Mouse (Mus musculus) liver, embryonic 16.5 days (tissue): ENCODE measurements around the gene Rsc1a1. TPM values are rescaled to one million over a fixed set of nuclear protein-coding genes. Genes with fewer than 3 reads are reported as not detected.
A peak's percentile ranks its signal among the peaks of the same experiment; 100 is the strongest.

Source experiments
- ATAC-seq: fragments of 200-750 bp; cut with Nextera tagmentation; 2 replicates; pipeline ENCODE4 v1.8.0; 2017; ENCODE audit warnings: low read depth, mild to moderate bottlenecking, moderate number of reproducible peaks, moderate library complexity
- H3K27ac ChIP-seq: fragments of 300-500 bp; sonication (generic); 2 replicates; pipeline ENCODE4 v1.5.1; 2014; ENCODE audit warnings: mild to moderate bottlenecking, low read length
- H3K27me3 ChIP-seq: fragments of 300-500 bp; sonication (generic); 2 replicates; pipeline ENCODE4 v1.6.1; 2014; ENCODE audit warnings: low read depth, low read length, mixed read lengths; ENCODE audit not compliant: control insufficient read depth, insufficient read depth
- H3K36me3 ChIP-seq: fragments of 300-500 bp; sonication (generic); 2 replicates; pipeline ENCODE4 v1.6.1; 2014; ENCODE audit warnings: mild to moderate bottlenecking; ENCODE audit not compliant: control insufficient read depth, insufficient read depth
- H3K4me1 ChIP-seq: fragments of 300-500 bp; sonication (generic); 2 replicates; pipeline ENCODE4 v1.6.1; 2014; ENCODE audit warnings: low read depth, low read length, mixed read lengths; ENCODE audit not compliant: control insufficient read depth
- H3K4me2 ChIP-seq: fragments of 300-500 bp; sonication (generic); 2 replicates; pipeline ENCODE4 v1.6.1; 2014; ENCODE audit warnings: low read depth, low read length, mixed read lengths
- H3K4me3 ChIP-seq: fragments of 300-500 bp; sonication (generic); 2 replicates; pipeline ENCODE4 v1.5.1; 2014; ENCODE audit warnings: low read depth, mild to moderate bottlenecking, low read length
- H3K9ac ChIP-seq: fragments of 300-500 bp; sonication (generic); 2 replicates; pipeline ENCODE4 v1.6.1; 2014; ENCODE audit warnings: low read depth, low read length
- H3K9me3 ChIP-seq: fragments of 300-500 bp; sonication (generic); replicated peaks from 2 replicates; pipeline ENCODE4 v1.6.1; 2016; ENCODE audit warnings: low read length; ENCODE audit not compliant: control insufficient read depth
- whole genome bisulfite sequencing: fragments of 180-500 bp; shearing (Covaris S2); extraction: QIAGEN DNeasy Blood & Tissue Kit; methylation state at CpG from one replicate; pipeline ENCODE4 v1.1.7; 2014; ENCODE audit not compliant: insufficient replicate concordance; 5-methylcytosine and 5-hydroxymethylcytosine counted together
- polyA plus RNA-seq: library from polyadenylated mRNA; unstranded; fragments of >200 nt; fragmentation: Nextera tagmentation; extraction: Ambion mirVana; gene quantifications from 2 replicates; pipeline ENCODE4 v1.2.1, GENCODE M21; 2015

Rsc1a1 gene
- polyA plus RNA-seq, 1 experiment from 2014 or later = not detected

DNA sequence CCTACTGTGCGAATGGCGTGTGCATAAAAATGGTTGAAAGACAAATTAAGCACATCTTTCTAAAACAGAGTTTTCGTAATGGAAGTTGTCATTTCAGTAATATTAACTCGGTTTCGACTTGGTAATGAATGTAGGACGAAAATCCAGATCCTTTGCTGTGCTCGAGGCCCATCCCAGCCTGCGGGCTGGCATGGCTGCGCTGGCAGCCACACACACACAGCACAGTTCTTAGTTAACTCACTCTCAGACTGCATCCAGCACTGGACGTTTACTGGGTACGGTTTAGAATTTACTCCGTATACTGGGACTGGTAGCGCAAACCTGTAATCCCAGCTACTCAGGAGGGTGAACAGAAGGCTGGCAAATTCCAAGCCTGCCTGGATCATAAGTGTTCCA lies 38.3 kb upstream of the Rsc1a1 start:
- Histone ChIP-seq H3K27ac (peak overlapping the region; percentile 65), H3K9me3 (no peaks in the 10 kb centered on the region), H3K4me3 (peak overlapping the region; percentile 96), H3K36me3 (peaks cover 11% of the 10 kb centered on the region), H3K4me1 (peaks cover 47% of the 10 kb centered on the region), H3K4me2 (peak overlapping the region; percentile 85), H3K27me3 (no peaks in the 10 kb centered on the region), H3K9ac (peak overlapping the region; percentile 62)
- WGBS = 11% methylated on average over 13 of the region's 13 CpGs
- ATAC-seq = peak; percentile 19; the same call in 1 of the 2 replicates

DNA sequence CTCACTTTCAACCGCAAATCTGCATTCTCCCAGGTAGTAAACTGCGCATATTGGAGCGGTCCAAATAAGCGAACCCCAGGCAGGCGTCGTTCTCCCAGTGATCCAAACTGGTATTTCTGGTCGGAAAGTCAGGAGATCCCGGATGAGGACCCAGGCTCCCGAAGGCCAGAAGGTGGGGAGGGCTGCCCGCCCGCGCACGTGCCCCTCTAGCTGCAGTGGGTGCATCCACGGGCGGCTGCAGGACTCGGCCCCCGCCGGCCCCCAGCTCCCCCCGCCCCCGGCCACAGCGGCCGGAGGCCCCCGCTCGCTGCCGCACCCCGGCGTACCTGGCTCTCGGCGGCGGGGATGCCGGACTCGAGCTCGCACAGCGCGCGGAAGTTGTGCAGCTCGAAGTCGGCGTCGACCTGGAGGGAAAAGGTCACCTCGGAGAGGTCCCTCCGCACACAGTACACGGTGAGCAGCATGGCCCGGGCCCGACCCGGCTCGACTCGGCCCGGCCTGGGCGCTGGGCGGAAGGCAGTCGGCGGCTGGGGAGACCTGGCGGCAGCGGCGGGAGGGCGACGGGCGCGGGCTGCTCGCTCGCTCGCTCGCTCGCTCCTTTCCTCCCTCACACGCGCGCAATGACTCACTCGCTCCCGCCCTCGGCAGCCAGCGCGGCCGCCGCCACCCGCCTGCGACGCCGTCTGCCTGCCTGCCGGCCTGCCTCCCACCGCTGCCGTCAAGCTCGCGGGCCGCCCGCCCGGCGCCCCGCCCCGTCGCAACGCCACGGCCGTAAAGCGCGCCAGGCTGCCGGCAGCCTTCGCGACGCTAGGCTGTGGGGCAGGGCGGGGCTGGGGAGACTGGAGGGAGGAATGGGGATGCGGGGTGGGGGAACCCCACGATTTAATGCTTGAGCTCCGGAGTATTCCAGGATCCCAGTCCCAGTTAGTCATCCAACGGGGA lies 37.6 kb upstream of the Rsc1a1 start, which contains the start of gene Ddi2:
Gene Ddi2, minus strand, starts transcription at position 689 of the 942 bp plus-strand sequence.
- peak; percentile 87 for ATAC-seq
- H3K4me1 ChIP-seq = peaks cover 50% of the 10 kb centered on the region
- no peaks in the 10 kb centered on the region for H3K9me3 ChIP-seq
- peaks cover 11% of the 10 kb centered on the region for H3K36me3 ChIP-seq
- H3K9ac ChIP-seq = peak within 1 kb of the TSS; percentile 97
- H3K4me3 ChIP-seq = peak within 1 kb of the TSS; percentile 96
- under 1% methylated on average over 89 of the region's 105 CpGs for WGBS
- no peaks in the 10 kb centered on the region for H3K27me3 ChIP-seq
- H3K4me2 ChIP-seq = peak within 1 kb of the TSS; percentile 85
- H3K27ac ChIP-seq = peak within 1 kb of the TSS; percentile 97

DNA sequence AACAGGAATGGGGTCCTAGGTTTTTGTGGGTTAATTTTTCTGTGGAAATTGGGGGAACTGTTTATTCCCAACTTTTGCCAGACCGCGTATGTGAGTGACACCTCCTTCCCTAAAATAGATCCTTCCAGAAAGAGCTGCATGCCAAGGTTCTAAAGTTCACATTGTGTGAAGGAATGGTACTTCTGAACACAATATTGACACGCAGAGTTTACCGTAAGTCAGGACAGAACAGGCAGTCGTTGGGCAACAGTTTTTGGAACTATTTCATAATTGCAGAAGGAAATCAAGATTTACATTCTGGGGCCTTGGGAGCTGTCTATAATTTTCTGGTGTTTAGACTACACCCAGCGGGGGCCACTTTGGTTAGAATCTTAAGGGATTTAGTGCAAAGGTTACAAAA lies 36.6 kb upstream of the Rsc1a1 start:
- peaks cover 56% of the 10 kb centered on the region for H3K4me1 ChIP-seq
- peaks cover 11% of the 10 kb centered on the region for H3K36me3 ChIP-seq
- peak overlapping the region; percentile 97 for H3K9ac ChIP-seq
- WGBS = 36% methylated on average over 6 of the region's 6 CpGs
- no peaks in the 10 kb centered on the region for H3K27me3 ChIP-seq
- H3K4me2 ChIP-seq = peak overlapping the region; percentile 85
- H3K4me3 ChIP-seq = peak overlapping the region; percentile 96
- no peaks in the 10 kb centered on the region for H3K9me3 ChIP-seq
- no peak for ATAC-seq
- peak overlapping the region; percentile 97 for H3K27ac ChIP-seq

DNA sequence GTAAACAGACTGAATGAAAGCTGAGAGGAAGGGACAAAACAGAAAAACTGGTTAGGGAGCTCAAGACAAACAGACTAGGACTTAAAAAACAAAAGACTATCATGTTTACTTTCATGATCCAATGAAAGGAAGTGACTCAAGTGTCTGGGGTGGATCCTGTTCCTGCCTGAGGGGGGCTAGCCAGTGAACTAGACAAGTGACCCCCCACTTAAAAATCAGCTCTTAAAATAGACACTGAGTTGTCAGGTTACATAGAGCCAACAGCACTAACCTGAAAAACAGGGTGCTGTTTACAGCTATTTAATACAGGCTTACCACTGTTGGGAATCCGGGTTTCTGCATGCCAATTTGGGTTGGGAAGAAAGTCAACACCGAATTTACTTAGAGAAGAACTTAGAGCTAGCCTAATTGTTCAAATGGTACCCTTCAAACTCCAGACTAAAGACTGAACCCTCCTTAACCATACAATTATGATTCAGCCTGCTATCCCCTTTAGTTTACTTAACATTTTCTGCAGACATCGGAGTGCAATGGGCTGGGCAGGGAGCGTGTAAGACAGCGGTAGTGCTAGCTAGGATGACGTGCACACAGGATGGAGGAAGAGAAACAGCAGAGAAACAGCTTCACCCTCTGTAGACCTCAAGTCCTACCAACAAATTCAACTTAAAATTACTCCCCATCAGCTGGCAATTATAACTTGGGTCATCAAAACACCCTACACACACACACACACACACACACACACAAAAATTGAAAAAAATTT lies 35.5 kb upstream of the Rsc1a1 start:
- peak overlapping the region; percentile 85 for H3K4me2 ChIP-seq
- no peak overlapping the region for H3K27ac ChIP-seq
- H3K9me3 ChIP-seq = no peaks in the 10 kb centered on the region
- H3K4me3 ChIP-seq = peak overlapping the region; percentile 96
- peaks cover 55% of the 10 kb centered on the region for H3K4me1 ChIP-seq
- WGBS = 60% methylated on average over 6 of the region's 6 CpGs
- peaks cover 11% of the 10 kb centered on the region for H3K36me3 ChIP-seq
- H3K9ac ChIP-seq = peak overlapping the region; percentile 13; the same call in 1 of the 2 replicates
- ATAC-seq = no peak
- no peaks in the 10 kb centered on the region for H3K27me3 ChIP-seq

DNA sequence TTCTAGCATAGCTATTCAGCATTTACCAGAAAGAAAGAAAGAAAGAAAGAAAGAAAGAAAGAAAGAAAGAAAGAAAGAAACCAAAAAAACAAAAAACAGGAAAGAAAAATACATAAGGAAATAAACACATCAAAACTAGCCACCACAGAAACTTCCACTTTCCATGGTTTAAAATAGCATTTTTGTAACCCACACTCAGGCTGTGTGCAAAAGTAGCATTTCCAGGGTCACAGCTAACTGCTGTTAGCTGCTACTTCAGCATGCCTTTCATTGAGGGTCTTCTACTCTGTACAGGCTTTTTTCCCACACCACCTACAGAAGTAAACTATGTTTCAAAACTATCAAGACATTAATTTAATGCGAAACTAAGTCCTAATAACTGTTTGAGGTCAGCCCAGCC lies 33.9 kb upstream of the Rsc1a1 start:
- ATAC-seq = no peak
- H3K4me3 ChIP-seq = no peak overlapping the region
- WGBS = 83% methylated on average over 1 of the region's 1 CpGs
- H3K36me3 ChIP-seq = peaks cover 11% of the 10 kb centered on the region
- H3K4me2 ChIP-seq = no peak overlapping the region
- peaks cover 50% of the 10 kb centered on the region for H3K4me1 ChIP-seq
- no peak overlapping the region for H3K9ac ChIP-seq
- H3K27ac ChIP-seq = no peak overlapping the region
- no peaks in the 10 kb centered on the region for H3K9me3 ChIP-seq
- H3K27me3 ChIP-seq = no peaks in the 10 kb centered on the region

DNA sequence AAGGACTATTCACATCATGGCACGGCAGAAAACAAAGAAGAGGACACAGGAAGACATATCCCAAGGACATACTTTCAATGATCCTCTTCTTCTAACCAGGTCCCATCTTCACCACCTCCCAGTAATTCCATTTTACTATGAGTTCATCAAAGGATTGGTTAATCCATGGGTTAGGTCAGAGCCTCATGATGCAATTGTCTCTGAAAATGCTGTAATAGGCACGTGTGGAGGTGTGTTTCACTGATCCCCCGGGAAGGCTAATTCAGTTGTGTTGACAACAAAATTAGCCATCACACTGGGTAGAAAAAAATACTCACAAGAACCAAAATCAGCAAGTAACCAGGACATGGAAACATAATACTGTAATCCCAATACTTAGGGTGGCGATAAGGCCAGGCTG lies 32.2 kb upstream of the Rsc1a1 start:
- WGBS = 69% methylated on average over 4 of the region's 4 CpGs
- H3K4me1 ChIP-seq = peaks cover 45% of the 10 kb centered on the region
- H3K27ac ChIP-seq = no peak overlapping the region
- ATAC-seq = no peak
- H3K27me3 ChIP-seq = no peaks in the 10 kb centered on the region
- H3K9me3 ChIP-seq = no peaks in the 10 kb centered on the region
- H3K9ac ChIP-seq = no peak overlapping the region
- no peak overlapping the region for H3K4me3 ChIP-seq
- H3K36me3 ChIP-seq = peaks cover 17% of the 10 kb centered on the region
- no peak overlapping the region for H3K4me2 ChIP-seq

DNA sequence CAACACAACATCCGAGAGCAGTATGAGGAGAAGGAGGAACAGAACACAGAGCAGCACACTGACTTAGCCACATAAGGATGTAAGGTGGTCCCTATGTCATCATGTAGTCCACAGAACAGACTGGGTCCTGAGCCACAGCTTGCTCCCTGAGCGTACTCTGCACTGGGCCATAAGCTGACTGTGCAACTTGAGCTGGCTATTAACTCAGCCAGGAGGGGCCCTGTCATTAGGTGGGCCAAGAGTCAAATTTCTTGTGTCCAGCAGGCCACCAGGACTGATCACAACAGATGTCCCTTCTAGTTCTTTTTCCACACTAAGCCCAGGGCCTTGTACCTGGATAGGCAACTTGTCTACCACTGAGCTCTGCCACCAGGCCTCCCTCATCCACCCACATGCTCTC lies 29.6 kb upstream of the Rsc1a1 start:
- Histone ChIP-seq H3K4me2 (no peak overlapping the region), H3K9me3 (no peaks in the 10 kb centered on the region), H3K4me3 (no peak overlapping the region), H3K9ac (no peak overlapping the region), H3K27ac (0 out of 2 replicates have a peak overlapping the region, but pooled peaks have one; percentile 22), H3K36me3 (peaks cover 33% of the 10 kb centered on the region), H3K27me3 (no peaks in the 10 kb centered on the region), H3K4me1 (peaks cover 32% of the 10 kb centered on the region)
- whole genome bisulfite sequencing = 67% methylated on average over 2 of the region's 2 CpGs
- ATAC-seq = 0 out of 2 replicates have a peak, but pooled peaks have one; percentile 22

DNA sequence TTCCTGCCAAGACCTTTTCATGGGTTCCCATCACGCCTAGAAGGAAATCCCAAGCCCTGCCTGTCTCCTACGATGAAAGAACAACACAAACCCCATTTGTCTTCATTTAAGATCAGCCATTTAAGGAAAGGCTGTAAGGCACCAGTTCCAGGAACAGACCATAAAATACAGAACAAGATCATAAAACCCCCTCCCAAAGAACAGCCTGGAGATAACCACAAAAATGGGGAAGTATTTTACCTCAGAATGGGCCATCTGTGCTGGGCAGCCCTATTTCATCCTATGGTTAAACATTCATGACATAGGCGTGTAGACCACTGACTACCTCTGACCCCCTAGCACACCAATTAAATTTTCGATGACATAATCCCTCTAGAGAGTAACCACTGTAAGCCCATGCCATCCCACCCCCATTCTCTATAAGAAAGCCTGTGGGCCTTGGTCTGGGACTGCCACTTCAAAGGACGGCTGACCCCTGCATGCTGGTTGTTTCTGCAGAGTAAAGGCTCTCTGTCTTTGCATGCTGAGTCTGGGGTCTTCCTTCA lies 28.3 kb upstream of the Rsc1a1 start:
- ATAC-seq = no peak
- no peak overlapping the region for H3K4me2 ChIP-seq
- no peak overlapping the region for H3K27ac ChIP-seq
- 52% methylated on average over 5 of the region's 5 CpGs for WGBS
- H3K4me3 ChIP-seq = no peak overlapping the region
- H3K36me3 ChIP-seq = peaks cover 39% of the 10 kb centered on the region
- peaks cover 24% of the 10 kb centered on the region for H3K4me1 ChIP-seq
- no peaks in the 10 kb centered on the region for H3K9me3 ChIP-seq
- H3K9ac ChIP-seq = no peak overlapping the region
- H3K27me3 ChIP-seq = no peaks in the 10 kb centered on the region
